Mouse (Mus musculus): Measurements from ENCODE around the gene Grin2d. TPM values are rescaled to one million over a fixed set of nuclear protein-coding genes. Genes with fewer than 3 reads are reported as not detected.

The Grin2d gene
- total and polyA plus RNA-seq, 3 experiments: 0.04 to 0.07 TPM; not detected in 1

GRCm38 (mm10) chr7:45790721-45791120 is 87.5 kb downstream of the Grin2d start:
- no peak for DNase-seq (ENCODE audit: extremely low read depth)
- Histone ChIP-seq H3K79me2 (replicated peaks; ENCODE audit: control insufficient read depth, extremely low read depth, insufficient read depth, poor library complexity, severe bottlenecking) (no peaks in the 10 kb centered on the region), H3K4me3 (replicated peaks in 1 of 3; ENCODE audit: low read depth in 2 of 3, low read length in 2 of 3, poor library complexity in 1 of 3) (no peak overlapping the region), H3K36me3 (replicated peaks in 1 of 2; ENCODE audit: control insufficient read depth in 1 of 2, insufficient read depth in 1 of 2, low read length in 1 of 2) (no peaks in the 10 kb centered on the region), H3K27ac (ENCODE audit: insufficient read depth, low read depth) (no peak overlapping the region), H3K4me1 (ENCODE audit: control insufficient read depth in 1 of 2, insufficient read depth in 2 of 2) (peaks cover 0 to 3% of the 10 kb centered on the region in 2 experiments; a peak in 2 of 4 replicates), H3K27me3 (replicated peaks) (peaks cover 12% of the 10 kb centered on the region), H3K9me3 (replicated peaks; ENCODE audit: low read length) (peaks cover 8% of the 10 kb centered on the region), H3K9ac (ENCODE audit: insufficient read depth, low read depth) (no peak overlapping the region), H3K4me2 (ENCODE audit: insufficient read depth, low read depth, poor library complexity, severe bottlenecking) (no peak overlapping the region)
- in situ Hi-C loops (cut with MboI; ENCODE audit: low pct_ligation_motif_present, low pct_unique_long_range_greater_than_20kb, low sequenced_read_pairs) (no loop called here), dilution Hi-C loops (cut with MboI; ENCODE audit: extremely low pct_ligation_motif_present, extremely low pct_unique_long_range_greater_than_20kb, low sequenced_read_pairs) (no loop called here)
- TF ChIP-seq TBP (conservative IDR thresholded peaks at IDR 0.05; ENCODE audit: low read depth, low read length): no peak
- TF ChIP-seq BHLHE40 (IDR thresholded peaks at IDR 0.05; ENCODE audit: low read depth, low read length): no peak
- TF ChIP-seq POLR2AphosphoS2 (IDR thresholded peaks at IDR 0.05; ENCODE audit: low read depth, low read length): no peak
- no peak for TF ChIP-seq MXI1 (IDR thresholded peaks at IDR 0.05; ENCODE audit: low read depth, low read length)
- TF ChIP-seq HCFC1 (IDR thresholded peaks at IDR 0.05; ENCODE audit: low read depth, low read length): no peak
- no peak for TF ChIP-seq RAD21 (IDR thresholded peaks at IDR 0.05; ENCODE audit: low read depth, low read length)
- no peak for TF ChIP-seq CHD2 (IDR thresholded peaks at IDR 0.05; ENCODE audit: low read length)
- no peak for TF ChIP-seq MEF2A (IDR thresholded peaks at IDR 0.05; ENCODE audit: borderline replicate concordance, low read depth, low read length)
- TF ChIP-seq ZNF384 (IDR thresholded peaks at IDR 0.05; ENCODE audit: low read depth, low read length): no peak
- no peak for TF ChIP-seq ELF1 (IDR thresholded peaks at IDR 0.05; ENCODE audit: low read depth, low read length)
- no peak for TF ChIP-seq MYC (IDR thresholded peaks at IDR 0.05; ENCODE audit: low read depth, low read length)

GRCm38 (mm10) chr7:45787642-45788041 is 90.5 kb downstream of the Grin2d start:
- DNase-seq (ENCODE audit: extremely low read depth): no peak
- TF ChIP-seq POLR2A (IDR thresholded peaks at IDR 0.05; ENCODE audit: low read depth, low read length) (no peak), JUND (conservative IDR thresholded peaks at IDR 0.05; ENCODE audit: low read depth, low read length) (no peak), CTCF (conservative IDR thresholded peaks at IDR 0.05 in 1 of 2, IDR thresholded peaks at IDR 0.05 in 1 of 2; ENCODE audit: low read depth in 2 of 2, low read length in 2 of 2) (no peak), E2F4 (IDR thresholded peaks at IDR 0.05; ENCODE audit: insufficient replicate concordance, low read depth, low read length) (no peak), MAFK (IDR thresholded peaks at IDR 0.05; ENCODE audit: insufficient replicate concordance, low read length) (no peak), ZKSCAN1 (IDR thresholded peaks at IDR 0.05; ENCODE audit: borderline replicate concordance, low read depth, low read length) (no peak), ZC3H11A (IDR thresholded peaks at IDR 0.05; ENCODE audit: low read depth, low read length) (no peak), SIN3A (IDR thresholded peaks at IDR 0.05; ENCODE audit: low read length) (no peak), MEF2A (IDR thresholded peaks at IDR 0.05; ENCODE audit: borderline replicate concordance, low read depth, low read length) (no peak), MXI1 (IDR thresholded peaks at IDR 0.05; ENCODE audit: low read depth, low read length) (no peak), EP300 (IDR thresholded peaks at IDR 0.05; ENCODE audit: low read length) (no peak), USF1 (IDR thresholded peaks at IDR 0.05; ENCODE audit: low read depth, low read length) (no peak), USF2 (conservative IDR thresholded peaks at IDR 0.05; ENCODE audit: low read depth, low read length) (no peak)
- H3K36me3 ChIP-seq (replicated peaks in 1 of 2; ENCODE audit: control insufficient read depth in 1 of 2, insufficient read depth in 1 of 2, low read length in 1 of 2): no peaks in the 10 kb centered on the region
- H3K4me1 ChIP-seq (ENCODE audit: control insufficient read depth in 1 of 2, insufficient read depth in 2 of 2): peaks cover 3 to 10% of the 10 kb centered on the region in 2 experiments
- in situ Hi-C loops (cut with MboI; ENCODE audit: low pct_ligation_motif_present, low pct_unique_long_range_greater_than_20kb, low sequenced_read_pairs) (no loop called here), dilution Hi-C loops (cut with MboI; ENCODE audit: extremely low pct_ligation_motif_present, extremely low pct_unique_long_range_greater_than_20kb, low sequenced_read_pairs) (no loop called here)
- no peak overlapping the region for H3K27ac ChIP-seq (ENCODE audit: insufficient read depth, low read depth)
- H3K9ac ChIP-seq (ENCODE audit: insufficient read depth, low read depth): no peak overlapping the region
- peaks cover 8% of the 10 kb centered on the region for H3K9me3 ChIP-seq (replicated peaks; ENCODE audit: low read length)
- peaks cover 19% of the 10 kb centered on the region for H3K27me3 ChIP-seq (replicated peaks)
- H3K4me3 ChIP-seq (replicated peaks in 1 of 3; ENCODE audit: low read depth in 2 of 3, low read length in 2 of 3, poor library complexity in 1 of 3): no peak overlapping the region
- H3K79me2 ChIP-seq (replicated peaks; ENCODE audit: control insufficient read depth, extremely low read depth, insufficient read depth, poor library complexity, severe bottlenecking): no peaks in the 10 kb centered on the region
- no peak overlapping the region for H3K4me2 ChIP-seq (ENCODE audit: insufficient read depth, low read depth, poor library complexity, severe bottlenecking)

Measured in CH12.LX (cell line).